Mouse (Mus musculus): ENCODE data around the gene 2610021A01Rik. TPM values are rescaled to one million over a fixed set of nuclear protein-coding genes. Genes with fewer than 3 reads are reported as not detected.
"Not testable (repeated sequence)": the region's sequence is repeated elsewhere in the genome, so short reads cannot be mapped to it uniquely, and the experiment has no call there.

The 2610021A01Rik gene
- polyA plus RNA-seq (2016; fragmentation: Nextera tagmentation; extraction: Ambion mirVana) = 15.5 and 16.5 TPM in 2 replicates

DNA sequence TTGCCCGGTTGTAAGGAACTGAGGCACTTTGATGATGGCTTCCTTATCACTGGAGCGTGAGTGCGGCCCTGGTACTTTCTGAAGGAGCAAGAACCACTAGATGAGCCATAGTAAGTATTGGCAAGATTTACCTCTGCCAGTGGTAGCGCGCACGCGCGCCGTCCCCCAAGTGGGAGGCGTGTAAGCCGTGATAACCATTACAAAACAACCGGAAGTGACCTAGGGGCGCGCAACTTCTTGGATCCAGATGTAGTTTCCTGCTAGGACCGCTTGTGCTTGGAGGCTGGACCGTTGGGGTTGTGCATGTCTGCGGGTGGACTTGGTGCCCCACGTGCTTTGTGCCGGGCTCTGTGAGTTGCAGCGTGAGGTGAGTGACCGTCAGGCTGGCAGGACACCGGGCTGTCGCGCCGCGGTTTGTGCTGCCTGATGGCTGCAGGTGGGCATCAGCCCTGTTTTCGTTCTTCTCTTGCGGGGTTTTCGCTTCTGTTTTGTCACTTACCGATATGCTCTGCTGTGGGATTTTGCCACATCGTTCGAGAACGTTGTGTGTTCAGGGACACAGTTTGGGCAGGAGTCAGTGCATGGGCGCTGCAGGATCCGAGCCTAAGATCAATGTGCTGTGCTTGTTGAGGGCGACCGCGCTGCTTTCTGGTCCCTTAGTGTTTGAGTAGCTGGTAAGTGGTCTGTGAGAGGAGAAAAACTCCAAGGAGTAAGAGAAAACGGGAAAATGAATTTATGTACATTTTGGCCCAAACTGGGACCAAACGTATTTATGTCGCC, at the start of gene 2610021A01Rik:
TSS of gene 2610021A01Rik (plus strand) at position 197 of the 780 bp plus-strand sequence.
- Histone ChIP-seq H3K4me3 (replicated peaks) (peak within 1 kb of the TSS; percentile 62), H3K4me1 (replicated peaks) (0 out of 2 replicates have a peak, but pooled peaks cover 7% of the 10 kb centered on the region), H3K27ac (peak within 1 kb of the TSS; percentile 70), H3K36me3 (0 out of 2 replicates have a peak, but pooled peaks cover 2% of the 10 kb centered on the region), H3K9me3 (no peaks in the 10 kb centered on the region), H3K4me2 (peak within 1 kb of the TSS; percentile 67), H3K27me3 (no peaks in the 10 kb centered on the region), H3K9ac (replicated peaks) (peak within 1 kb of the TSS; percentile 67)
- peak; percentile 96 for ATAC-seq (ENCODE audit: insufficient number of reproducible peaks, insufficient read depth, low FRiP score, low TSS enrichment, low read depth)
- WGBS = 1% methylated on average over 41 of the region's 41 CpGs

- no peaks in the 10 kb centered on the region for H3K27me3 ChIP-seq
- no peak overlapping the region for H3K9ac ChIP-seq (replicated peaks)
- H3K4me3 ChIP-seq (replicated peaks) = no peak overlapping the region
- peaks cover 35% of the 10 kb centered on the region for H3K9me3 ChIP-seq
- H3K27ac ChIP-seq = no peak overlapping the region
- ATAC-seq (ENCODE audit: insufficient number of reproducible peaks, insufficient read depth, low FRiP score, low TSS enrichment, low read depth) = no peak
- H3K36me3 ChIP-seq = no peaks in the 10 kb centered on the region
- no peaks in the 10 kb centered on the region for H3K4me1 ChIP-seq (replicated peaks)
- H3K4me2 ChIP-seq = no peak overlapping the region
- 67% methylated on average over 8 of the region's 8 CpGs for WGBS
Observed at GRCm38 (mm10) chr7:41560681-41561080, 38.3 kb upstream of the 2610021A01Rik start.

- peaks cover 12% of the 10 kb centered on the region; the same call in 1 of the 2 replicates for H3K9me3 ChIP-seq
Observed at GRCm38 (mm10) chr7:41573562-41573961, 25.5 kb upstream of the 2610021A01Rik start, which contains the start of gene Gm6871. Gm6871 (minus strand) TSS chr7:41573662.

GRCm38 (mm10) chr7:41577956-41578355, 21.1 kb upstream of the 2610021A01Rik start:
- Histone ChIP-seq H3K4me2 (no peak overlapping the region), H3K36me3 (no peaks in the 10 kb centered on the region), H3K27me3 (no peaks in the 10 kb centered on the region), H3K4me3 (replicated peaks) (no peak overlapping the region), H3K27ac (no peak overlapping the region), H3K4me1 (replicated peaks) (no peaks in the 10 kb centered on the region), H3K9me3 (peaks cover 5% of the 10 kb centered on the region; the same call in 1 of the 2 replicates), H3K9ac (replicated peaks) (no peak overlapping the region)
- WGBS = 92% methylated on average over 2 of the region's 2 CpGs
- no peak for ATAC-seq (ENCODE audit: insufficient number of reproducible peaks, insufficient read depth, low FRiP score, low TSS enrichment, low read depth)

More at GRCm38 (mm10) chr7:41573562-41573961, 25.5 kb upstream of the 2610021A01Rik start, which contains the start of gene Gm6871:
- H3K4me1 ChIP-seq (replicated peaks); H3K36me3 ChIP-seq; ATAC-seq (ENCODE audit: insufficient number of reproducible peaks, insufficient read depth, low FRiP score, low TSS enrichment, low read depth); H3K4me2 ChIP-seq; H3K4me3 ChIP-seq (replicated peaks); H3K27me3 ChIP-seq; H3K27ac ChIP-seq; H3K9ac ChIP-seq (replicated peaks): not testable (repeated sequence)
- WGBS = 85% methylated on average over 6 of the region's 6 CpGs

- H3K9ac ChIP-seq (replicated peaks) = no peak overlapping the region
- no peaks in the 10 kb centered on the region for H3K27me3 ChIP-seq
- H3K36me3 ChIP-seq = no peaks in the 10 kb centered on the region
- H3K27ac ChIP-seq = no peak overlapping the region
- ATAC-seq (ENCODE audit: insufficient number of reproducible peaks, insufficient read depth, low FRiP score, low TSS enrichment, low read depth) = no peak
- H3K4me1 ChIP-seq (replicated peaks) = no peaks in the 10 kb centered on the region
- H3K9me3 ChIP-seq = peaks cover 16% of the 10 kb centered on the region; the same call in 1 of the 2 replicates
- H3K4me3 ChIP-seq (replicated peaks) = no peak overlapping the region
- H3K4me2 ChIP-seq = no peak overlapping the region
Observed at GRCm38 (mm10) chr7:41582028-41582427, 17.0 kb upstream of the 2610021A01Rik start.

GRCm38 (mm10) chr7:41587831-41588230, 11.2 kb upstream of the 2610021A01Rik start:
- H3K27me3 ChIP-seq; H3K9ac ChIP-seq (replicated peaks); H3K36me3 ChIP-seq; H3K27ac ChIP-seq; H3K4me1 ChIP-seq (replicated peaks); ATAC-seq (ENCODE audit: insufficient number of reproducible peaks, insufficient read depth, low FRiP score, low TSS enrichment, low read depth); H3K4me3 ChIP-seq (replicated peaks); H3K4me2 ChIP-seq: not testable (repeated sequence)
- H3K9me3 ChIP-seq = peaks cover 17% of the 10 kb centered on the region; the same call in 1 of the 2 replicates

DNA sequence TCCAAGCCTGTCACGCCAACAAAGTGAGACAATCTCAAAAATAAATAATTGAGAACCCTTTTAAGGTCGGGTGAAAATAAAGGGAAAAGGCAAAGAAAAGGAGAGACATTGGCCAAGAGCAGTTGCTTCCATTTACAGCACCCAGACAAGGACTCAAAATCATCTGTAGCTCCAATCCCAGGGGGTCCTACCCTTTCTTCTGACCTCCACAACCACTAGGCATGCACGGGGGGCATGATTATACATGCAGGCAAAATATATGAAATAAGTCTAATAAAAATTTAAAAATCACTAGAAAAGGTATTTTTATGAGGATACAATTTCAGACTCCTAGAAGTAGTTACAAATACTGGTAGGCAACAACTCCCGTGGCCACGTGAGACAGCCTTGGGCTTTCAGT, 415 bp upstream of the 2610021A01Rik start:
- H3K4me1 ChIP-seq (replicated peaks) = 0 out of 2 replicates have a peak, but pooled peaks cover 7% of the 10 kb centered on the region
- no peaks in the 10 kb centered on the region for H3K9me3 ChIP-seq
- WGBS = 45% methylated on average over 5 of the region's 5 CpGs
- H3K9ac ChIP-seq (replicated peaks) = peak overlapping the region; percentile 53
- peak; percentile 33; the same call in 1 of the 2 replicates for ATAC-seq (ENCODE audit: insufficient number of reproducible peaks, insufficient read depth, low FRiP score, low TSS enrichment, low read depth)
- H3K27ac ChIP-seq = 0 out of 2 replicates have a peak overlapping the region, but pooled peaks have one; percentile 35
- H3K4me3 ChIP-seq (replicated peaks) = peak overlapping the region; percentile 62
- peak overlapping the region; percentile 67 for H3K4me2 ChIP-seq
- no peaks in the 10 kb centered on the region for H3K27me3 ChIP-seq
- H3K36me3 ChIP-seq = 0 out of 2 replicates have a peak, but pooled peaks cover 2% of the 10 kb centered on the region

DNA sequence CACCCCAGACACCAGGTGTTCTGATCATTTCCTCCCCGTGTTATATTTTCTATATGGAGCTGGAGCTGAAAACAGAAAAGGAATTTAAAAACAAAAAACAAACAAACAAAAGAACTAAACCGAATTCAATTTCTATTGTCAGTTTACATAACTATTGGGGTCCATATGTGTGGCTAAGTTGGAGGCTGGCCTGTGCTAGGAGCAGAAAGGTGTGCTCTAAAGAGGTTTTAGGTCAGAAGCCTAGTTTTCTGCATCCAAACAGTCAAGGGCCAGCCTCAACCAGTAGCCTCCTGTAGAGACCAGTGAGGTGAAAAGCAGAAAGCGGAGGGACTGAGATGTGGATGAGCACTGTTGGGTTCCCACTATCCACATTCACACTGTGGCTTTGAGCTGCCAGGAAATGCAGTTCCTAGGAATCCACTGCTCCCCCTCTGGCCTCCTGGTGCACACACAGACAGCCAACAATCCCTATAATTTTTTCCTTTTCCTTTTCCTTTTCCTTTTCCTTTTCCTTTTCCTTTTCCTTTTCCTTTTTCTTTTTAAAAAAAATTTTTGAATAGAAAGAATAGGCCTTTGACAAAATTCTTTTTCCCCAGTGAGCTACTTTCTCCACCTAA, 1.0 kb downstream of the 2610021A01Rik start:
- WGBS = 23% methylated on average over 3 of the region's 3 CpGs
- Histone ChIP-seq H3K4me2 (peak overlapping the region; percentile 67), H3K27me3 (no peaks in the 10 kb centered on the region), H3K4me3 (replicated peaks) (peak overlapping the region; percentile 62), H3K9me3 (no peaks in the 10 kb centered on the region), H3K36me3 (0 out of 2 replicates have a peak, but pooled peaks cover 7% of the 10 kb centered on the region), H3K4me1 (replicated peaks) (0 out of 2 replicates have a peak, but pooled peaks cover 7% of the 10 kb centered on the region), H3K9ac (replicated peaks) (peak overlapping the region; percentile 67), H3K27ac (no peak overlapping the region)
- no peak for ATAC-seq (ENCODE audit: insufficient number of reproducible peaks, insufficient read depth, low FRiP score, low TSS enrichment, low read depth)

GRCm38 (mm10) chr7:41611654-41612053, 12.6 kb downstream of the 2610021A01Rik start:
- Histone ChIP-seq H3K27ac (no peak overlapping the region), H3K4me1 (replicated peaks) (no peaks in the 10 kb centered on the region), H3K9me3 (peaks cover 4% of the 10 kb centered on the region; the same call in 1 of the 2 replicates), H3K4me2 (no peak overlapping the region), H3K36me3 (peaks cover 53% of the 10 kb centered on the region), H3K4me3 (replicated peaks) (no peak overlapping the region), H3K27me3 (no peaks in the 10 kb centered on the region), H3K9ac (replicated peaks) (no peak overlapping the region)
- no peak for ATAC-seq (ENCODE audit: insufficient number of reproducible peaks, insufficient read depth, low FRiP score, low TSS enrichment, low read depth)
- 85% methylated on average over 3 of the region's 3 CpGs for WGBS

DNA sequence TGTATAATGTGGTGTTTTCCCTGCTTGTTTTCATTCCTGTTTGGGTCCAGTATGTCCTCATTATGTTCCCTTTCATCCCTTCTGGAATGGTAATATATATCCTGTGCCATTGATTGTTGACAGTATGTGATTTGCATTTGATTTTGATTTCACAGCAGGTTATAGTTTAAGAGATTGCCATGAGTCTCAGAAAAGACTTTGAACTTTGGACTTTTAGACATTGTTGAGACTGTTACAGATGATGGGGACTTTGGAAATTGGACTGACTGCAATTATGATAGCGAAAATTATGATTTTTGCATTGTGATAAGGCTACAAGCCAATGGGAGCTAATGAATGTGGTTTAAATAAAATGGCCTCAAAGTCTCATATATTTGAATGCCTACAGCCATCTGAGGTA, 17.2 kb downstream of the 2610021A01Rik start:
- not testable (repeated sequence) for H3K4me2 ChIP-seq; H3K9ac ChIP-seq (replicated peaks); H3K27me3 ChIP-seq; H3K9me3 ChIP-seq; H3K4me1 ChIP-seq (replicated peaks); ATAC-seq (ENCODE audit: insufficient number of reproducible peaks, insufficient read depth, low FRiP score, low TSS enrichment, low read depth); H3K27ac ChIP-seq; H3K4me3 ChIP-seq (replicated peaks)
- 92% methylated on average over 1 of the region's 1 CpGs for WGBS
- H3K36me3 ChIP-seq = peaks cover 55% of the 10 kb centered on the region

Data from limb, embryonic 12.5 days (tissue).